Mouse (Mus musculus): ENCODE measurements around the gene Tssk6. TPM values are rescaled to one million over a fixed set of nuclear protein-coding genes. Genes with fewer than 3 reads are reported as not detected.

The Tssk6 gene
- polyA plus RNA-seq, 1 experiment from 2014 or later = 4.2 TPM

Other genes with a start within 250 kb of the Tssk6 start
- 2.3 and 3.1 TPM in 2 replicates for gene Zfp964, start 247.7 kb upstream of the Tssk6 start, polyA plus RNA-seq (2014; fragmentation: Nextera tagmentation; extraction: Ambion mirVana)
- gene Zfp869, start 191.5 kb upstream of the Tssk6 start, polyA plus RNA-seq (2014; fragmentation: Nextera tagmentation; extraction: Ambion mirVana) = 32.1 and 38.8 TPM in 2 replicates
- gene Zfp963, start 152.2 kb upstream of the Tssk6 start, polyA plus RNA-seq (2014; fragmentation: Nextera tagmentation; extraction: Ambion mirVana) = 7.2 and 9.2 TPM in 2 replicates
- gene Gm20422, start 127.3 kb upstream of the Tssk6 start, polyA plus RNA-seq (2014; fragmentation: Nextera tagmentation; extraction: Ambion mirVana) = 0.66 TPM in 1 of 2 replicates, not detected in the other
- gene Atp13a1, start 111.0 kb upstream of the Tssk6 start, polyA plus RNA-seq (2014; fragmentation: Nextera tagmentation; extraction: Ambion mirVana) = 34.5 and 35.8 TPM in 2 replicates
- 41.5 and 44.5 TPM in 2 replicates for gene Zfp866, start 111.0 kb upstream of the Tssk6 start, polyA plus RNA-seq (2014; fragmentation: Nextera tagmentation; extraction: Ambion mirVana)
- 9.0 and 9.4 TPM in 2 replicates for gene Gmip, start 93.5 kb upstream of the Tssk6 start, polyA plus RNA-seq (2014; fragmentation: Nextera tagmentation; extraction: Ambion mirVana)
- 1.2 and 1.7 TPM in 2 replicates for gene Lpar2, start 79.8 kb upstream of the Tssk6 start, polyA plus RNA-seq (2014; fragmentation: Nextera tagmentation; extraction: Ambion mirVana)
- 41.5 and 42.5 TPM in 2 replicates for gene Pbx4, start 69.7 kb upstream of the Tssk6 start, polyA plus RNA-seq (2014; fragmentation: Nextera tagmentation; extraction: Ambion mirVana)
- gene Cilp2, start 14.5 kb upstream of the Tssk6 start, polyA plus RNA-seq (2014; fragmentation: Nextera tagmentation; extraction: Ambion mirVana) = 0.50 and 0.73 TPM in 2 replicates
- gene Ndufa13, start 374 bp downstream of the Tssk6 start, polyA plus RNA-seq (2014; fragmentation: Nextera tagmentation; extraction: Ambion mirVana) = 169 and 174 TPM in 2 replicates
- 4.6 and 6.1 TPM in 2 replicates for gene Yjefn3, start 528 bp downstream of the Tssk6 start, polyA plus RNA-seq (2014; fragmentation: Nextera tagmentation; extraction: Ambion mirVana)
- 48.8 and 62.0 TPM in 2 replicates for gene Gatad2a, start 94.2 kb downstream of the Tssk6 start, polyA plus RNA-seq (2014; fragmentation: Nextera tagmentation; extraction: Ambion mirVana)
- 51.1 and 52.1 TPM in 2 replicates for gene Mau2, start 140.6 kb downstream of the Tssk6 start, polyA plus RNA-seq (2014; fragmentation: Nextera tagmentation; extraction: Ambion mirVana)
- gene Sugp1, start 140.6 kb downstream of the Tssk6 start, polyA plus RNA-seq (2014; fragmentation: Nextera tagmentation; extraction: Ambion mirVana) = 34.5 and 35.4 TPM in 2 replicates
- 0.86 and 1.4 TPM in 2 replicates for gene Tm6sf2, start 170.7 kb downstream of the Tssk6 start, polyA plus RNA-seq (2014; fragmentation: Nextera tagmentation; extraction: Ambion mirVana)
- gene Hapln4, start 181.3 kb downstream of the Tssk6 start, polyA plus RNA-seq (2014; fragmentation: Nextera tagmentation; extraction: Ambion mirVana) = 0.22 TPM in 1 of 2 replicates, not detected in the other
- gene Ncan, start 218.7 kb downstream of the Tssk6 start, polyA plus RNA-seq (2014; fragmentation: Nextera tagmentation; extraction: Ambion mirVana) = 71.3 and 74.5 TPM in 2 replicates
- gene Nr2c2ap, start 229.1 kb downstream of the Tssk6 start, polyA plus RNA-seq (2014; fragmentation: Nextera tagmentation; extraction: Ambion mirVana) = 16.7 and 19.2 TPM in 2 replicates
- 10.9 and 14.6 TPM in 2 replicates for gene Rfxank, start 237.0 kb downstream of the Tssk6 start, polyA plus RNA-seq (2014; fragmentation: Nextera tagmentation; extraction: Ambion mirVana)
- 48.4 and 49.0 TPM in 2 replicates for gene Borcs8, start 237.3 kb downstream of the Tssk6 start, polyA plus RNA-seq (2014; fragmentation: Nextera tagmentation; extraction: Ambion mirVana)
- 0.28 and 0.32 TPM in 2 replicates for gene Mef2b, start 237.5 kb downstream of the Tssk6 start, polyA plus RNA-seq (2014; fragmentation: Nextera tagmentation; extraction: Ambion mirVana)

Data from hindbrain, embryonic 11.5 days (tissue).